Mouse (Mus musculus) lung, postnatal 0 days (tissue): Measurements from ENCODE around the gene Nol4l.

Source experiments
- CTCF ChIP-seq: IDR thresholded peaks from 2 replicates; pipeline ENCODE4 v1.5.1; 2016; ENCODE audit warnings: antibody characterized with exemption, mild to moderate bottlenecking
- EP300 ChIP-seq: IDR thresholded peaks from 2 replicates; pipeline ENCODE4 v1.6.1; 2016; ENCODE audit warnings: antibody characterized with exemption, mild to moderate bottlenecking, control low read depth

- no peak for TF ChIP-seq CTCF
- TF ChIP-seq EP300: no peak
Measured at GRCm38 (mm10) chr2:153397790-153398515, 131.8 kb downstream of the Nol4l start.
